Mouse (Mus musculus): ENCODE data around the gene Gabpb2.

GRCm38 (mm10) chr3:95210585-95210984 is 7.1 kb downstream of the Gabpb2 start:
- no peak for TF ChIP-seq POLR2A (IDR thresholded peaks at IDR 0.05; ENCODE audit: low read depth, low read length)
- TF ChIP-seq CTCF (IDR thresholded peaks at IDR 0.05; ENCODE audit: borderline replicate concordance, insufficient read depth, low read length) = no peak

Data from embryonic fibroblast, embryonic 13.5 days (primary cell).